Mouse (Mus musculus): ENCODE measurements around the gene Tnfrsf13c. TPM values are rescaled to one million over a fixed set of nuclear protein-coding genes. Genes with fewer than 3 reads are reported as not detected.

Gene Tnfrsf13c
- polyA plus RNA-seq, 1 experiment from 2014 or later = 0.22 TPM

GRCm38 (mm10) chr15:82186931-82187330 is 37.2 kb downstream of the Tnfrsf13c start:
- Histone ChIP-seq H3K4me1 (no peaks in the 10 kb centered on the region), H3K27me3 (no peaks in the 10 kb centered on the region), H3K27ac (peak overlapping the region; percentile 28; the same call in 1 of the 2 replicates), H3K9ac (no peak overlapping the region), H3K4me3 (no peak overlapping the region), H3K9me3 (replicated peaks) (peaks cover 8% of the 10 kb centered on the region; the same call in 1 of the 2 replicates), H3K36me3 (ENCODE audit: poor library complexity, severe bottlenecking) (peaks cover 98% of the 10 kb centered on the region), H3K4me2 (no peak overlapping the region)
- ATAC-seq = no peak
- WGBS = 92% methylated on average over 5 of the region's 5 CpGs

GRCm38 (mm10) chr15:82186131-82186530 is 38.0 kb downstream of the Tnfrsf13c start:
- Histone ChIP-seq H3K27me3 (no peaks in the 10 kb centered on the region), H3K27ac (0 out of 2 replicates have a peak overlapping the region, but pooled peaks have one; percentile 8), H3K9me3 (replicated peaks) (peaks cover 10% of the 10 kb centered on the region; the same call in 1 of the 2 replicates), H3K36me3 (ENCODE audit: poor library complexity, severe bottlenecking) (peaks cover 98% of the 10 kb centered on the region), H3K4me2 (no peak overlapping the region), H3K4me1 (no peaks in the 10 kb centered on the region), H3K4me3 (no peak overlapping the region), H3K9ac (no peak overlapping the region)
- ATAC-seq = no peak
- 88% methylated on average over 14 of the region's 14 CpGs for WGBS

GRCm38 (mm10) chr15:82185062-82185783 is 38.9 kb downstream of the Tnfrsf13c start:
- WGBS = 95% methylated on average over 14 of the region's 14 CpGs
- H3K27ac ChIP-seq = no peak overlapping the region

GRCm38 (mm10) chr15:82184656-82185055 is 39.5 kb downstream of the Tnfrsf13c start:
- Histone ChIP-seq H3K4me2 (no peak overlapping the region), H3K9ac (no peak overlapping the region), H3K27me3 (no peaks in the 10 kb centered on the region), H3K36me3 (ENCODE audit: poor library complexity, severe bottlenecking) (peaks cover 99% of the 10 kb centered on the region), H3K27ac (peak overlapping the region; percentile 40; the same call in 1 of the 2 replicates), H3K9me3 (replicated peaks) (peaks cover 10% of the 10 kb centered on the region; the same call in 1 of the 2 replicates), H3K4me1 (no peaks in the 10 kb centered on the region), H3K4me3 (no peak overlapping the region)
- ATAC-seq = no peak
- WGBS = 93% methylated on average over 10 of the region's 10 CpGs

More at GRCm38 (mm10) chr15:82185062-82185783, 38.9 kb downstream of the Tnfrsf13c start:
- Histone ChIP-seq H3K4me2 (no peak overlapping the region), H3K9ac (no peak overlapping the region), H3K4me1 (no peaks in the 10 kb centered on the region), H3K9me3 (replicated peaks) (peaks cover 10% of the 10 kb centered on the region; the same call in 1 of the 2 replicates), H3K27me3 (no peaks in the 10 kb centered on the region), H3K36me3 (ENCODE audit: poor library complexity, severe bottlenecking) (peaks cover 99% of the 10 kb centered on the region), H3K4me3 (no peak overlapping the region)
- no peak for ATAC-seq

- Histone ChIP-seq H3K9ac (no peak overlapping the region), H3K27me3 (no peaks in the 10 kb centered on the region), H3K4me1 (no peaks in the 10 kb centered on the region), H3K27ac (no peak overlapping the region), H3K4me2 (no peak overlapping the region), H3K4me3 (no peak overlapping the region), H3K36me3 (ENCODE audit: poor library complexity, severe bottlenecking) (peaks cover 99% of the 10 kb centered on the region), H3K9me3 (replicated peaks) (peaks cover 10% of the 10 kb centered on the region; the same call in 1 of the 2 replicates)
- no peak for ATAC-seq
- 95% methylated on average over 7 of the region's 7 CpGs for whole genome bisulfite sequencing
Measured at GRCm38 (mm10) chr15:82184183-82184582, 40.0 kb downstream of the Tnfrsf13c start.

DNA sequence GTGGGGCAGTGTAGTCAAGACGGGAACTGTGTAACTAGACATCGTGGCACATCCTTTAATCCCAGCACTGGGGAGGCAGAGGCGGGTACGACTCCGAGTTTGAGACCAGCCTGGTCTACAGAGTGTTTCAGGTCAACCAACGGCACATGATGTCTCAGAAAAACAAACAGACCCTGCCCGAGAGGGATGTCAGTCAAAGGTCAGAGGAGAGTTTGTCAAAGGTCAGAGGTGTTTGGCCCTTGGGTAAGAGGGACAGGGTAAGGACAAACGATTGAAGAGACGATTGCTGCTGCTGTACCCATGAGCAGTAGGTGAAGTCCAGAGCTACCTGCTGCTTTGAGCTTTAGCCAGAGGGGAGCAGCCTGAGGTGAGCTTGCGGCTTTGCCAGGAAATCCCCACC is 40.6 kb downstream of the Tnfrsf13c start:
- Histone ChIP-seq H3K9me3 (replicated peaks) (peaks cover 10% of the 10 kb centered on the region; the same call in 1 of the 2 replicates), H3K27me3 (no peaks in the 10 kb centered on the region), H3K9ac (no peak overlapping the region), H3K36me3 (ENCODE audit: poor library complexity, severe bottlenecking) (peaks cover 100% of the 10 kb centered on the region), H3K4me2 (no peak overlapping the region), H3K27ac (no peak overlapping the region), H3K4me3 (no peak overlapping the region), H3K4me1 (no peaks in the 10 kb centered on the region)
- WGBS = 91% methylated on average over 10 of the region's 10 CpGs
- ATAC-seq = no peak

DNA sequence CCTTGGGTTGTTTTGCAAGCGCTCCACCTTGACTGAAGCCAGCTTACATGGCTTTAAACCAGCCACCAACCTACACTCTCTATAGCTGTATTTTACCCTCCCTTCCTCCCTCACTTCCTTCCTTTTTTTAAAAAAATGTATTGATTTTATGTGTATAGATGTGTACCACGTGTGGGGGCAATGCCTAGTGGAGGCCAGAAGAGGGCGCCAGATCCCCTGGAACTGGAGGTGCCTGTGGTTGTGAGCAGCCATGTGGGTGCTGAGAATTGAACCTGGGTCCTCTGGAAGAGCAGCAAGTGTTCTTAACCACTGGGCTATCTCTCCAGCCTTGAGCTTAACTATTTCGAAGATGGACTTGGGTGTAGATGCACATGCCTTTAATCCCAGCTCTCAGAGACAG is 41.9 kb downstream of the Tnfrsf13c start:
- Histone ChIP-seq H3K4me1 (no peaks in the 10 kb centered on the region), H3K4me2 (no peak overlapping the region), H3K36me3 (ENCODE audit: poor library complexity, severe bottlenecking) (peaks cover 100% of the 10 kb centered on the region), H3K27me3 (no peaks in the 10 kb centered on the region), H3K27ac (no peak overlapping the region), H3K4me3 (no peak overlapping the region), H3K9me3 (replicated peaks) (peaks cover 10% of the 10 kb centered on the region; the same call in 1 of the 2 replicates), H3K9ac (no peak overlapping the region)
- no peak for ATAC-seq
- 93% methylated on average over 4 of the region's 4 CpGs for WGBS

- WGBS = 89% methylated on average over 5 of the region's 5 CpGs
Measured at GRCm38 (mm10) chr15:82181131-82181530, 43.0 kb downstream of the Tnfrsf13c start.

GRCm38 (mm10) chr15:82177743-82178290 is 46.4 kb downstream of the Tnfrsf13c start:
- no peak overlapping the region for H3K4me2 ChIP-seq
- no peak overlapping the region for H3K4me3 ChIP-seq
- H3K27me3 ChIP-seq = no peaks in the 10 kb centered on the region
- no peak for ATAC-seq
- peaks cover 7% of the 10 kb centered on the region; the same call in 1 of the 2 replicates for H3K9me3 ChIP-seq (replicated peaks)
- no peak overlapping the region for H3K27ac ChIP-seq
- no peaks in the 10 kb centered on the region for H3K4me1 ChIP-seq
- H3K9ac ChIP-seq = no peak overlapping the region
- H3K36me3 ChIP-seq (ENCODE audit: poor library complexity, severe bottlenecking) = peaks cover 97% of the 10 kb centered on the region
- 92% methylated on average over 7 of the region's 7 CpGs for WGBS

More at GRCm38 (mm10) chr15:82181131-82181530, 43.0 kb downstream of the Tnfrsf13c start:
- no peak for ATAC-seq
- Histone ChIP-seq H3K27me3 (no peaks in the 10 kb centered on the region), H3K36me3 (ENCODE audit: poor library complexity, severe bottlenecking) (peaks cover 100% of the 10 kb centered on the region), H3K27ac (no peak overlapping the region), H3K4me1 (no peaks in the 10 kb centered on the region), H3K9me3 (replicated peaks) (peaks cover 7% of the 10 kb centered on the region; the same call in 1 of the 2 replicates), H3K4me3 (no peak overlapping the region), H3K4me2 (no peak overlapping the region), H3K9ac (no peak overlapping the region)

DNA sequence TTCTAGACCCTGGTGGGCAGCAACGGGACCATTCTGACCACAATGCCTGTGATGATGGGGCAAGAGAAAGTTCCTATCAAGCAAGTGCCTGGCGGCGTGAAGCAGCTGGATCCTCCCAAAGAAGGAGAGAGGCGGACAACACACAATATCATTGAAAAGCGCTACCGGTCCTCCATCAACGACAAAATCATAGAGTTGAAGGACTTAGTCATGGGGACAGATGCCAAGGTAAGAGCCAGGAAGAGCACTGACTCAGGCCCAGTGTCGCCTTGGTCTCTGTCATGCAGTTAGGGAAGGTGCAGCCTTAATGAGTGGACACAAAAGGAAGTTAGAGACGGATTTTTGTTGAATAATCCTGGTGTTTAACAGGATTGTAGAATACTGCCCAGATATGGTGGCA is 49.1 kb downstream of the Tnfrsf13c start:
- H3K27me3 ChIP-seq = no peaks in the 10 kb centered on the region
- H3K4me2 ChIP-seq = no peak overlapping the region
- no peaks in the 10 kb centered on the region for H3K4me1 ChIP-seq
- H3K9me3 ChIP-seq (replicated peaks) = no peaks in the 10 kb centered on the region
- H3K27ac ChIP-seq = no peak overlapping the region
- H3K9ac ChIP-seq = no peak overlapping the region
- no peak for ATAC-seq
- peaks cover 97% of the 10 kb centered on the region for H3K36me3 ChIP-seq (ENCODE audit: poor library complexity, severe bottlenecking)
- WGBS = 96% methylated on average over 9 of the region's 9 CpGs
- no peak overlapping the region for H3K4me3 ChIP-seq

DNA sequence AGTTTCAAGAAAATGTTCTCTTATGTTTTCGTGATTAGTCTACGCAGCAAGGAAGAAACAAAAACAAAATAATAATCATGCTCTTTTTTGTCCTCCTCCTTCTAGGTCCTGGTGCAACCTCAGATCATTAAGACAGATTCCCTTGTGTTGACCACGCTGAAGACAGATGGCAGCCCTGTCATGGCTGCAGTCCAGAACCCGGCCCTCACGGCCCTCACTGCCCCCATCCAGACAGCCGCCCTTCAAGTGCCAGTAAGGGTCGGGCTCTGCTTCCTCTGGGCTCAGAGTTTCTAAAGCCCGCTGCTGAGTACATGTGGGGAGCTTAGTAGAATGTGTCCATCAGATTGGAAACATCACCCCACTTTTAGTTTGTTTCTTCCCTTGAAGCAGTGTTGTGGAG is 51.5 kb downstream of the Tnfrsf13c start:
- H3K4me3 ChIP-seq = no peak overlapping the region
- no peak overlapping the region for H3K9ac ChIP-seq
- no peak overlapping the region for H3K27ac ChIP-seq
- no peaks in the 10 kb centered on the region for H3K9me3 ChIP-seq (replicated peaks)
- WGBS = 84% methylated on average over 8 of the region's 8 CpGs
- no peak overlapping the region for H3K4me2 ChIP-seq
- peaks cover 84% of the 10 kb centered on the region for H3K36me3 ChIP-seq (ENCODE audit: poor library complexity, severe bottlenecking)
- peaks cover 5% of the 10 kb centered on the region; the same call in 1 of the 2 replicates for H3K4me1 ChIP-seq
- no peaks in the 10 kb centered on the region for H3K27me3 ChIP-seq
- no peak for ATAC-seq

Data from forebrain, embryonic 13.5 days (tissue).